Mouse (Mus musculus) liver, embryonic 14.5 days (tissue): Measurements from ENCODE around the gene Drd1.

ENCODE experiments used
- CTCF ChIP-seq: IDR thresholded peaks from 2 replicates; pipeline ENCODE4 v1.5.1; 2016; ENCODE audit warnings: antibody characterized with exemption, low read depth, control low read depth
- EP300 ChIP-seq: IDR thresholded peaks from 2 replicates; pipeline ENCODE4 v1.6.1; 2016; ENCODE audit warnings: antibody characterized with exemption, low read depth

- TF ChIP-seq CTCF (no peak), EP300 (no peak)
Observed at GRCm38 (mm10) chr13:54084178-54084577, 28.7 kb upstream of the Drd1 start.
